Mouse (Mus musculus) ES-CJ7 (cell line): ENCODE measurements around the gene Pten.
"Not testable (repeated sequence)": the region's sequence is repeated elsewhere in the genome, so short reads cannot be mapped to it uniquely, and the experiment has no call there.

Source experiments
- DNase-seq: peaks from one replicate; pipeline ENCODE4 v3.0.0; 2011; ENCODE audit warnings: low read depth, low spot score

The Pten gene

DNA sequence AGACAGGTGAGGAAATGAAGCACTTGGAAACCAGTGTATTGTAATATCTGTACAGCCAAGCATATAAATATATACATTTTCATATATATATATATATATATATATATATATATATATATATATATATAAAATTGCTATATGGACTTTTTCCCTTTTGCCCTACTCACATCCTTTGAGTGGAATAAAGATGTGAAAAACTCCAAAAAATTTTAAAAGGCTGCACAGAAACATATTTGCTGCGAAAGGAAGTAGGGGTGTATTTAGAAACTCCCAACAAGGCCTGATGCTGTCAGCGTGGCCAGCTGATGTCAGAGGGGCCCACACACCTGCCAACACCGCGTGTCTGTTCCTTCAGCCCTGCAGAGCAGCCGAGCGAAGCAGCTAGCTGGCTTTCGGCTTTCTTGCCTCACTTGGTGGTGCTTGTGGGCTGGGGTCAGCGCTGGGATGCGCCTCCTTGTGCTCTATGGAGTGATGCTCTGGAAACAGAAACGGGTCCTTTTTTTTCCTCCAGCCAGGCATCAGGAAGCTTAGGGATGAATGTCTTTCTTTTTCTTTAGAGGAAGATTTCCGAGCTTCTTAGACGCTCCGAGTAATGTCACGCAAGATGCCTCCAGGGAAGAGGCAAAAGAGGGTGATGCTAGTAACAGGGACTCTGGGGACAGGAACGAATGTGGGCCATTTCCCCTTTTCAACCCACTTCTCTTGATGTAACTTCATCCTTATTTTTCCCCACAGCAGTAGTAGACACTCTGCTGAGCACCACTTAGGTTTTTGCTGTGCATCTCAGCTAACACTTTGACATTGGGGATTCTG is 2.9 kb upstream of the Pten start:
- no peak for DNase-seq

DNA sequence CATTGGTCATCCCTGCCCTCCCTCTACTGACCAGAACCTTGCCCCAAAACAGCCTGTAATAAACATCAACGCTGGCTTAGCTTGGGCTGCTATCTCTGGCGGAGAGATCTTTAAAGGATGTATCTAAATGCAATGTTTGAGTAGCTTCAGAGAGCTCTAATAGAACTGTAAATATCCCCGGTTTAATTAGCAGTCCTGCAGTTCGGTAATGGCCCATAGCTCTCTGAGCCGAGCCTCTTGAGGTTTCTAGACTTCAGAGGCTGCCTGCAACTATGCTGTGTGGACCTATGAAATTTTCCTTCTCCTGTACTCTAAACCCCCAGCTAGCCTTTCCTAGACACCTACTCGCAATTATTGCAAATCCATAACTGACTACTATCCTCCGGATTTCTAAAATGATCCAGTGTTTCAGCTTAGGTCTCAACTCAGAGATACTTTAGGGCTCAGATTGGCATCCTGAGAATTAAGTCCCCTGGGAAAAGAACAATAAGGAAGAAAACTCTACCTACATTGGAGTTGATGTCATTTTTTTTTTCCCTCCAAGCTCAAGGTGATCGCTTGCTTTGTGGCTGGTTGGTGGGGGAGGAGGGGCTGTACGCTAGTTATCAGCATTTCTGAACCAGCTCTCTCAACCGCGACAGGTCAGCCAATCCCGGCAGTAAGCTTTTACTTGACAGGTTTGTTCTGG is 2.0 kb upstream of the Pten start:
- DNase-seq, result peak; percentile 80

DNA sequence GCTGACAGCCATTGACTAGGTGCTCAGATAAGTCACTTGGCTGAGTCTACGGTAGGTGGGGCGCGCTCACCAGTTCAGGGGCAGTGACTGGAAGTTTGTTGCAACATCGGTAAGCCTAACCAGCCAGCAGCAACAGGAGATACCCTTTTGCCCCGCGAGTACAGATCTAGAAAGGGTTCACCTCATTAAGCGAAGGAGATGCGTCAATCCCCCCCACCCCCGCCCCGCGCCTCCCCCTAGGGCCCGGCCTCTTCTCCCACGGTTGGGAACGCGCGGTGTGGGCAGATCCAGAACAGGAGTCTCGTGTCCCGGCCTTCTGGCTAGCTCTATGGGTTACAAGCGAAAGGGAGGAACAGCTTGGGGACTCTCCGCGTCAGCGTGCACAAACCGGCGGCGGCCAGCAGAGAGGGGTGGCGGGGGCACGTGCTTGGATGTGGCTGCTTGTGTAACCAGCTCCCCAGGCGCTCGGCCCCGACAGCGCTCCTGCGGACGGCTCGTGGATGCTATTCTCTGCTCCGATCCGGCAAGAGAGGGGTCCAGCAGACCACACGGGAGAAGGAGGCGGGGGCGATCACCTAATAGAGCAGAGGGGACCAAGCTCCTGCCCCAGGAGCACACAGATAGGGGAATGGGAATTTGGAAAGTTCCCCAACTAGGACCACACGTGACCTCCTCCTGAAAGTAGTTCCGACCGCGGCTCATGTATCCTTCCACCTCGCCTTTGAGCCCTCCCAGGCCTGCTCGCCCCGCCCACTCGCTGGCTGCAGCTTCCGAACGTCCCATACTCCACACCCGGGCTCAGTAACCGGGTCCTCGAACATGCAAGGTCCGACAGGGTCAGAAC is 1.3 kb upstream of the Pten start:
- DNase-seq, result peak; percentile 98

DNA sequence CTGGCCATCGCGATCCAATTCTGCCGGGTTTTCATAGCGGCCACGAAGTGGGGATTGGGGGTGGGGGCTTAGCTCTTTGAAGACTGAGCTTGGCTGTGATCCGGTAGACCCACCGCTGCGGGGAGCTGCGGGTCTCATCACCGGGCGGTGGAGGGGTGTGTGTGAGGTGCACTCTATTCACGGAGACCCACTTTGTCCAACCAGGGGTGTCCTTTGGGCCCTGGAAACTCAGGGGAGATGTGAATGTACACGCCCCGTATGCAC is 729 bp upstream of the Pten start:
- no peak for DNase-seq

DNA sequence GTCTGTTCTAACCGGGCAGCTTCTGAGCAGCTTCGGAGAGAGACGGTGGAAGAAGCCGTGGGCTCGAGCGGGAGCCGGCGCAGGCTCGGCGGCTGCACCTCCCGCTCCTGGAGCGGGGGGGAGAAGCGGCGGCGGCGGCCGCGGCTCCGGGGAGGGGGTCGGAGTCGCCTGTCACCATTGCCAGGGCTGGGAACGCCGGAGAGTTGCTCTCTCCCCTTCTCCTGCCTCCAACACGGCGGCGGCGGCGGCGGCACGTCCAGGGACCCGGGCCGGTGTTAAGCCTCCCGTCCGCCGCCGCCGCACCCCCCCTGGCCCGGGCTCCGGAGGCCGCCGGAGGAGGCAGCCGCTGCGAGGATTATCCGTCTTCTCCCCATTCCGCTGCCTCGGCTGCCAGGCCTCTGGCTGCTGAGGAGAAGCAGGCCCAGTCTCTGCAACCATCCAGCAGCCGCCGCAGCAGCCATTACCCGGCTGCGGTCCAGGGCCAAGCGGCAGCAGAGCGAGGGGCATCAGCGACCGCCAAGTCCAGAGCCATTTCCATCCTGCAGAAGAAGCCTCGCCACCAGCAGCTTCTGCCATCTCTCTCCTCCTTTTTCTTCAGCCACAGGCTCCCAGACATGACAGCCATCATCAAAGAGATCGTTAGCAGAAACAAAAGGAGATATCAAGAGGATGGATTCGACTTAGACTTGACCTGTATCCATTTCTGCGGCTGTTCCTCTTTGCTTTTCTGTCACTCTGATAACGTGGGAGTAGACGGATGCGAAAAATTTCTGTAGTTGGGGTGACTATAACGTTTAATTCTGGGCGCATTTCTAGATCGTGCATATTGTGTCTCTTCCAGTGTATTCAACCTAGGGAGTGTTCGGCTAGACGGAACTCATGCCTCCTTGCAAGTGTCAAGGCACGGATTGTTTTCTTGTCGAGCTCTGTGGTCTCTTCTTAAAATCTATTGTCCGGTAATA is 815 bp downstream of the Pten start:
- no peak for DNase-seq

DNA sequence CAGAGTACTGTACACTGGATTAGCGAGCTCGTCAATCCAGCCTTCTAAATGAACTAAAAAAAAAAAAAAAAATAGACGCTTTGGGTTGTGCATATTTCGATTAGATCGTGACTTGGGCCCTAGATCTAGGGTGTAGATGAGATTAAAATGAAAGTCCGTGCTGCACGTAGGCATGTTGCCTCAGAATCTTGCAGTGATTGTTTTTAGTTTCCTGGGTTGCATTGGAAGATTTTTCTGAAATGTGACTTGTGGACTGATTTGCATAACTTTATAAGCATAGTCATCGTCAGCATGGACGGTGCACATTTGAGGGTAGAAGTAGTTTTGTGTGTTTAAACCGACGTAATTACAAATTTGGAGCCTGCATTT is 1.5 kb downstream of the Pten start:
- DNase-seq, result no peak

DNA sequence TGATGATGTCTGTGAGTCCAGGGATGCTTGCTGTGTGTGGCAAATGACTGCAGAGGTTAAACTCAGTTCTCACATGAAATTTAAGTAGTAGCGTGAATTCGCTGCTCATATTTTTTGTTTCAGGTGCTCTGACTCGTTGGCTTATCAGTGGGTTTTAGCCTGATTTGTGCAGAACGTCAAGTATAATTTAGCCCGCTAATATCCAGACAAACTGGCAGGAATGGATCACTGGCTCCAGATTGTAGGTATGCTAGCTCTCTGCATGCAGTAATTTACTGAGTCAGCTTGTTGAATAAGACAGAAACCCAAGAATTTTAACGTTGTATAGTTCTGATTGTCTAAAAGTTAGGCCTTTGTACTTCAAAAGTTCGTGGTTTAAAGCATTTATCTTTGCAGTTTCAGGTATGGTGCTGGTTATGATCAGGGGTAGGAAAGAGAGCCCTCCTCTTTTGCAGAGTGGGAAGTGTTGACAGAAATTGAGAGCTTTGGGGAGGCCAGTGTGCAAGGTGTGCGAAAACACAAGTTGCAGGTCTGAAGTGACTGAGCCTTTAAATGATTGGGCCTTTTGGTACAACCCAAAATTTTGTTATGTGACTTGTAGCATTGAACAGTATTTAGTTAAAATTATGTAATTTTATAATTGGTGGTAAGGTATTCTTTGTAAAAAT is 2.2 kb downstream of the Pten start:
- no peak for DNase-seq

DNA sequence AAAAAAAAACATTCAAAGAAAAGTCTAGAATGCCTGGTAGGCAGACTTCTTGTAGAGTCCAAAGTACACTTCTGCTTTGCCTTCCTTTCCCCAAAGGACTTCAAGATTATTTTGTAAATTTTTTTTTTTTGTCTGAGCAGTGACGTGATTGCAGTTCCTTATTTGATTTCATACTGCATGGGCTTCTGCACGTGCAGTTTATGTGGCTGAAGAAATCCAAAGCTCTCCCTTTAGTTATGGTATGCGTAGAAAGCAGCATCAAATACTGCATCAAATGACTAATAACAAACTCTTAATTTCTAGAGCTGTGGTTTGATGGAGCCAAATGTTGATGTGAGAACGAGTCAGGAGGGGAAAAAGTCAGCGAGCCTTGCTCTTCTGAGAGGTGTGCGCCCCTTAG is 3.2 kb downstream of the Pten start:
- DNase-seq, result no peak

DNA sequence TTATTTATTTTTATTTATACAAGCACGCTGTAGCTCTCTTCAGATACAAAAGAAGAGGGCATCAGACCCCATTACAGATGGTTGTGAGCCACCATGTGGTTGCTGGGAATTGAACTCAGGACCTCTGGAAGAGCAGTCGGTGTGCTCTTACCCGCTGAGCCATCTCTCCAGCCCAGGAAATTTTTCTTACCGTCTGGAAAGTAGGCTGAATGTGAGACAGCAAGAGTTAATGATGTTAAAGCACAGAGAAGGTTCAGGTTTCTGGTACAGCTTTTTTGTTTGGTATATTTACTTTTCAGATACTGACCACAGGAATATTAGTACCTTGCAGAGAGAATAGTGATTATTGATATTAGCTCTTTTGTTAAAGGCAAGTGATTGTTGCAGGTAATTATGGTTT is 3.9 kb downstream of the Pten start:
- no peak for DNase-seq

DNA sequence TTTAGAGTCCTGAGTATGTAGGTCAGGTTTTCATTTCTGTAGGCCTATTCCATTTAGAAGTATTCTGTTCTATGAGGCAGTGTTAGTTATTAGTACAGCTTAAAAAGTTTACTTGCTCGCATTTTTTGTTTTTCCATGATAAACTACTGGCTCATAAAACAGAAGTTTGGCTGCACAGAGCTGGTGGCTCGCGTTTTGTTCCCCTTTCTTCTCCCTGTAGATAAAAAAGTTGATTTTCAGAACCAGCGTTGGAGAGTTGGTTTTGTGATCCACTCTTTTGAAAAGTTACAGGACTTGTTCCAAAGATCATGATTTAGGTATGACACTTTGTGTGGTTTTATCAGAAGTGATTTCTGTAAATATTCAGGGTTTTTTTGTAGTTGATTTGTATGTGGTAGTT is 5.2 kb downstream of the Pten start:
- DNase-seq, result no peak

DNA sequence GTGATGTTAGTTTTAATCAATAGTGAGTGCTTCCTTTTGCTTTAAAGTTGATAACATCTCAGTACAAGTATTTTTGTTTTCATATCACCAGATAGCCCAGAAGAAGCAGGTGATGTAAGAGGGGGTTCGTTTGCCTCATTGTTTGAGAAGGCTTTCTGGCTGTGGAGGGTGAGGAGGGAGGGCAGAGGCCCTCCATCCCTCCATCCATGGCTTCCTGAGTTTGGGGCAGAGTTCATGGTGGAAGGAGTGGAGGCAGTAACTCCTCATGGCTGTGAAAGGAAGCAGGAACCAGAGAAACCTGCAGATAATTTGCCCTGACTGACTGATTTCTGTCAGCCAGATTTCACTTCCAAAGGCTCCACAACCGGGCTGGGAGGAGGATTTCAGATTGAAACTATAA is 21.1 kb downstream of the Pten start:
- DNase-seq, result no peak

DNA sequence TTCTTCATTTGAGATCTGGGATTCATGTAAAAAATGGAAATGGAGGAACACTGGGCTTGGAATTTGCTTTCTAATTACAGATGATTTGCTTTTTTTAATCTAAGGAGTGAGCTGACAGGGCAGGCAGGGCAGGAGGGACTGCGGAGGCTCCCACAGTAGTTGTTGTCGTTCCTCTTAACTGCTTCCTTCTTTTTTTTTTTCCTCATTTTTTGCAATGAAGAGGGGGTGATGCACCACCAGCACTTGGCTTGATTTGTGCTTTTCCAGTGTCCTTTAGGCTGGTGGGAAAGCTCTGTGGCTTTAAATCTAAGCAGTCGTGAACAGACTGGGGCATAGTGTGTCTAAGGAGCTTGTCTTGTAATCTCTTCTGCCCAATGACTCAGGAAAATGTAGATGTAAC is 21.8 kb downstream of the Pten start:
- DNase-seq, result no peak

DNA sequence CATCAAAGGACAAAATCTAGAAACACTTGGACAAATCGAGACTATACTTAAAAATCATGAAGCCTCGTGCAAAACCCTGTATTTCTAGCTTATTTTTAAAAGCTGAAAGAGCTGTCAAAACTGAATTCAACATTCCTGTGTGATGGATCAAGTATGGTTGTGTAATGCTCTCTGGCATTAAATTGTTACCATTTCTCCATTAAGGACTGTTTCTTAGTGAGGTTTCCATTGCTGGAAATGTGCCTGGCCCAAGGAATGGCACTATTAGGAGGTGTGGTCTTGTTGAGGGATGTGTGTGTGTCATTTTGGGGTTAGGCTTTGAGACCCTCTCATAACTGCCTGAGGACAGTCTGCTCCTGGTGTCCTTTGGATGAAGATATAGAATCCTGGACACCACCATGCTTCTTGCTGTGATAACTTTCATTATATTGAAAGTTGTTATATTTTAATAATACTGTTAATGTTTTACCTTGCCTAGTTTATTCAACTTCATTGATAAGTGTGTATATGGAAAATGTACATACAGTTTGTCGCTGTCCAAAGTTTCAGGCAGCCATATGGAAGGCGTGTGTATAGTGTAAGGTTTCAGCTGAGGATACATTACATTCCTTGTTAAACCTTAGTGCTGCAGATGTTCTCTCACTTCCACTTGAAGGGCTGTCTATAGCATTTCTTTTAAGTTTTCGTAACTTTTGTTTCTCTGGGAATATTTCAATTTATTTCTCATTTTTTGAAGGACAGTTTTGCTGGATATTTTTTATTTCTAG is 24.2 kb downstream of the Pten start:
- DNase-seq, result no peak

DNA sequence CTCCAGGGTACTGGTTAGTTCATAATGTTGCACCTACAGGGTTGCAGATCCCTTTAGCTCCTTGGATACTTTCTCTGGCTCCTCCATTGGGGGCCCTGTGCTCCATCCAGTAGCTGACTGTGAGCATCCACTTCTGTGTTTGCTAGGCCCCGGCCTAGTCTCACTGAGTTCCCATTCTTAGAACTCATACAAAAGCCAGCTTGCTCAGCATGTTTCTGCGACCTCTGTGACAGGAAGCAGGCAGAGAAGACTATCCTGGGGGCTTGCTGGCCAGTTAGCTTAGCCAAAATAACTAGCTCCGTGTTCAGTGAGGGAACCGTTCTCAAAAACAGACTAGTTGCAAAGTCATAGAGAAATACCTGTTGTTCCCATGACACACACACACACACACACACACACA is 30.1 kb downstream of the Pten start:
- DNase-seq, result not testable (repeated sequence)

DNA sequence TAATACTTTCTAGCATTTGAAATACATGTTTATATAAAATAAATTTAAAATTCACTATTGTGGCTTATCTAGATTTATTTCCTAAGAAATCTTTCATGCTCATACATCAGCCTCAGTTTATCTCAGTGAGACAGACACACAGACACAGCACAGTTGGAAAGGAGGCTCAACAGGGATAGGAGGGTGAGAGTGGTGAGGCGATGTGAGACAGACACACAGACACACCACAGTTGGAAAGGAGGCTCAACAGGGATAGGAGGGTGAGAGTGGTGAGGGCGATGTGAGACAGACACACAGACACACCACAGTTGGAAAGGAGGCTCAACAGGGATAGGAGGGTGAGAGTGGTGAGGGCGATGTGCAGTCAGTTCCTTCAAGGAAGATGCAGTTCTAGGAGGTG is 30.7 kb downstream of the Pten start:
- not testable (repeated sequence) for DNase-seq

DNA sequence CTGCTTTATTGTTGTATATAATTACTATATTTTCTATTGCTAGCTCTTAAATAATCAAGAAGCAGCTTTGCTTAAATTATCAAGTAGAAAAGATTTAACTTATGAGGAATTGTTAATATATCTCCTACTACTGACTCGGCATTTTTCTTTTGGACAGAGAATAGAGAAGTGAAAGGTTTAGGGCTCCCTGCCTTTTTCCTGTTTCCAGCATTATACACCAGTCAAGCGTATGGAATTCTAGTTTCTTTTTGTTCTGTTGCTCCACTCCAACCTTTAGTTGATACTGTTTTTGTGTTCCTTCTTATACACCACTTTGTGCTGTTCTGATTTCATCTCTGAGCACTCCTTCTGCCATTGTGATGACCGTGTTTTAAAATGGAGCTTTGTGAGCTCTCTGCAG is 32.2 kb downstream of the Pten start:
- no peak for DNase-seq

DNA sequence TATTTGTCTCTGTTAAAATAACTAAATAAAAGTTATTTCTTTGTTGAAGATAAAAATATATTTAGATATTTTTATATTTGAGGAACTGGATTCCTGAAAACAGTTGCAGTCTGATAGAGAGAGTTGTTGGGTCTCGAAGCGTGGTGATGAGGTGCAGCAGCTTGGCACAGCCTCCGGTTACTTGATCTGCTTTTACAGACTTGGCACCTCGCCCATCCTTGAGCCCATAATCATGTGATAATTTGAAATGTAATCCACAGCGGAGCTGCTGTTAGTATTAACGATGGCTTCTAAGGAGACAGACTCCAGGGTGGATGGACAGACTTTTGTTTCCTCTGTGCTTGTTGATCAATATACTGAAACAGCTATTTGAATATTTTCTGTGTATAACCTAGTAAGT is 35.3 kb downstream of the Pten start:
- no peak for DNase-seq

DNA sequence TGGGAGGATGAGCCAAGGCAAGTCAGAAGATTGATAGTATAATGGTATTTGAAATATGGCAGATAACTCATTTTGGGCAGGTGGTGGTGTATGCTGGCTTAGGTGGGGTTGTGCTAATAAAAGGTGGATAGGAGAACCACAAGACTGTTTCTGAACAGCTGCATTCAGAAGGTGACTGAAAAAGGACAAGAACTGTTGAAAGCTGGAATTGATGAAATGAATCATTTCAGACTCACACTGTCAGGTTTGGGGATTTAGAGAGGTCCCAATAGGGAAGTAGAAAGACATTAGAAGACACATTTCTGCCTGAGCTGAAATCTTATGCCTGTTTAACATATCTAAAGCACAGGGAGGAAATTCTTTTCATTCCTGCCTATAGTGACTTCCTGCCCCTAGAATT is 36.6 kb downstream of the Pten start:
- DNase-seq, result no peak

DNA sequence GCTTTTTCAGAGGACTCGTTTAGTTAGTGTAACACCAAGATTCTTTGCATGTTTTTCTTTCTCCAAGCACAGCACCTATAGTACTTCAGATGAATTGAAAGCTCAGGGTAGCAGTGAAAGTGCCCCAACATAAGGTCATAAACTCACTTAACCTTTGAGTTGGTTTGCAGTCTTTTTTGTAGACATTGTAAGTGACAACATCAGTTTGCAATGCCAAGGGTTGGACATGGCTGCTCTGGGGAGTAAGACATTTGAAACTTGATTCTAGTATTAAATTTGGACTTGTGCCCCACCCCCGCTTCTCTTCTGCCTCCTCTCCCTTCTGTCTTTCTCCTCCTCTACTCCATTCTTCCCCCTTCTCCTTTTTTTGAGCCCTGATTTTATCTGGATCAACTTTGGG is 43.3 kb downstream of the Pten start:
- DNase-seq, result no peak

DNA sequence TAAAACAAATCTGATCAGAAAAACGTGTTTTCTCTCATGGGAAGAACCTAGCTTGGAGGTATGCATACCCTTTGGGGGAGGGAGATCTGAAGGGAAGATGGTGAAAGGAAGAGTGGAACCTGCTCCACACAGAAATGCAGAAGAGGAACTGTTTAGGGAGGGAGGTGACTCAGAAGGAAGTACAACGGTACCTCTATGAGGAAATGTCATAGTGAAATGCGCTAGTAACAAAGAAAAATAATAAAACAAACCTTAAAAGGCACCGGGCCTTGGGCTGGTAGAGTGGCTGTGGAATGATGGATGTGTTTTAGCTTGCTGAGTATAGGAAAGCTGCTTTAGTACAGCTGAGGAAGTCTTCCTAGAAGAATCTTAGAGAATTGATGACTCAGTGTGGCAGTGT is 47.4 kb downstream of the Pten start:
- DNase-seq, result no peak
